Mouse (Mus musculus) G1E-ER4 (cell line): ENCODE data around the gene Ercc6l2. TPM values are rescaled to one million over a fixed set of nuclear protein-coding genes. Genes with fewer than 3 reads are reported as not detected.

Source experiments
- GATA1 ChIP-seq: IDR thresholded peaks from one replicate; pipeline ENCODE4 v1.8.0; 2012; ENCODE audit warnings: low read length, inconsistent platforms
- polyA plus RNA-seq: library from polyadenylated mRNA; stranded (reverse); fragments of >175 nt; gene quantifications from 2 replicates; pipeline ENCODE4 v1.2.3, GENCODE M21; 2012

Gene Ercc6l2
- polyA plus RNA-seq, 1 experiment: 17.8 TPM

- no peak for TF ChIP-seq GATA1
Observed at GRCm38 (mm10) chr13:63913136-63913535, 98.1 kb downstream of the Ercc6l2 start.

GRCm38 (mm10) chr13:63915176-63915575, 100.1 kb downstream of the Ercc6l2 start:
- no peak for TF ChIP-seq GATA1

GRCm38 (mm10) chr13:63915684-63916083, 100.6 kb downstream of the Ercc6l2 start:
- no peak for TF ChIP-seq GATA1

- TF ChIP-seq GATA1: no peak
Observed at GRCm38 (mm10) chr13:63916568-63916967, 101.5 kb downstream of the Ercc6l2 start.

- TF ChIP-seq GATA1: no peak
Observed at GRCm38 (mm10) chr13:63917198-63917767, 102.2 kb downstream of the Ercc6l2 start.

GRCm38 (mm10) chr13:63917776-63918621, 103.0 kb downstream of the Ercc6l2 start:
- no peak for TF ChIP-seq GATA1

GRCm38 (mm10) chr13:63918733-63919422, 103.8 kb downstream of the Ercc6l2 start:
- TF ChIP-seq GATA1: no peak

- TF ChIP-seq GATA1: no peak
Observed at GRCm38 (mm10) chr13:63927326-63927725, 112.3 kb downstream of the Ercc6l2 start.

- no peak for TF ChIP-seq GATA1
Observed at GRCm38 (mm10) chr13:63929351-63929750, 114.3 kb downstream of the Ercc6l2 start.

- no peak for TF ChIP-seq GATA1
Observed at GRCm38 (mm10) chr13:63929917-63930515, 115.0 kb downstream of the Ercc6l2 start.

- no peak for TF ChIP-seq GATA1
Observed at GRCm38 (mm10) chr13:63930525-63930924, 115.5 kb downstream of the Ercc6l2 start.

- no peak for TF ChIP-seq GATA1
Observed at GRCm38 (mm10) chr13:63936369-63936768, 121.3 kb downstream of the Ercc6l2 start.

GRCm38 (mm10) chr13:63940257-63940656, 125.2 kb downstream of the Ercc6l2 start:
- TF ChIP-seq GATA1: no peak

GRCm38 (mm10) chr13:63941170-63941569, 126.1 kb downstream of the Ercc6l2 start:
- no peak for TF ChIP-seq GATA1

GRCm38 (mm10) chr13:63943605-63944004, 128.6 kb downstream of the Ercc6l2 start:
- TF ChIP-seq GATA1: no peak

- no peak for TF ChIP-seq GATA1
Observed at GRCm38 (mm10) chr13:63944344-63945021, 129.4 kb downstream of the Ercc6l2 start.

Other genes with a start within 250 kb of the Ercc6l2 start
- gene Ptch1, start 241.6 kb upstream of the Ercc6l2 start, polyA plus RNA-seq: 45.7 and 54.7 TPM in 2 replicates